In the genomic region with DNA sequence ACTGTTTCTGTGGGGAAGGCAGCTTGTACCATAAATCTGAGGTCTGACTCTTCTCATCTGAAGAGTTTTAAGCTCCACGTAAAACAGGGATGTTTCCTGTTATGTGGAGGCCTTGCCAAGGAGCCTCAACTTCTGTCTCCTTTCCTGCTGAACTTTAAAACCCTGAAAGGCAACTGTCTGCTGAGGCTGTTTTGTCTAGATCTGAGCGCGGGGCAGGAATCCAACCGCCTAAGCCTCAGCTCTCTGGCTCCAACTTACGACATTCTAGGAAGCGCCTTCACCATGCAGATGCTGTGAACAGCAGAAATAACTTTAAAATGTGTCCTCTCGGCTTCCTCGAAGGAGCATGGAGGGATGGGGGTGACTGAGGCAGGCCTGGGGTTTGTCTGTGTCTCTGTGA, we compare ENCODE assay signal across 18 mouse cellular contexts.
DNase-seq lines count a peak whose midpoint lies in the region; ATAC-seq and TF ChIP-seq lines count a peak whose summit lies in the region.
"Had no signal": no experiment of that assay in that cellular context is flagged by ENCODE, and none has a peak within 500 bp of the region (broad histone marks: within the 10 kb centered on the region; RNA-seq: fewer than 3 reads in every experiment).

No protein-coding gene starts in this region.

- H3K4me1 ChIP-seq in kidney, postnatal 0 days (replicated peaks; ENCODE audit: insufficient read depth, low read length) = no peaks in the 10 kb centered on the region
- 0 out of 2 replicates have a peak, but pooled peaks cover 3% of the 10 kb centered on the region for H3K4me1 ChIP-seq in kidney, embryonic 15.5 days
- no peaks in the 10 kb centered on the region for H3K4me1 ChIP-seq in intestine, embryonic 16.5 days (ENCODE audit: control insufficient read depth, insufficient read depth, low read length)
- H3K4me1 ChIP-seq: embryonic facial prominence, embryonic 13.5 days; forebrain, embryonic 12.5 days; heart, embryonic 12.5 days; lung, embryonic 15.5 days had no signal

- peak overlapping the region; percentile 25; the same call in 1 of the 2 replicates for H3K27ac ChIP-seq in kidney, postnatal 0 days
- no peak overlapping the region for H3K27ac ChIP-seq in kidney, embryonic 15.5 days
- H3K27ac ChIP-seq in intestine, embryonic 16.5 days (ENCODE audit: low read length) = no peak overlapping the region
- H3K27ac ChIP-seq: embryonic facial prominence, embryonic 13.5 days; forebrain, embryonic 12.5 days; hindbrain, postnatal 0 days; limb, embryonic 13.5 days; lung, embryonic 15.5 days; midbrain, embryonic 15.5 days had no signal

- no peak overlapping the region for H3K9ac ChIP-seq in kidney, postnatal 0 days (ENCODE audit: low read depth, low read length)
- no peak overlapping the region for H3K9ac ChIP-seq in kidney, embryonic 15.5 days
- H3K9ac ChIP-seq in intestine, embryonic 16.5 days (ENCODE audit: low read depth, low read length) = no peak overlapping the region
- H3K9ac ChIP-seq: embryonic facial prominence, embryonic 13.5 days; forebrain, embryonic 12.5 days; heart, embryonic 12.5 days; limb, embryonic 13.5 days; lung, embryonic 15.5 days; midbrain, embryonic 15.5 days had no signal

- TF ChIP-seq CTCF in kidney, postnatal 0 days (IDR thresholded peaks at IDR 0.05; ENCODE audit: low read depth) = no peak
- TF ChIP-seq CTCF in brain, embryonic 14.5 days (IDR thresholded peaks at IDR 0.05; ENCODE audit: borderline replicate concordance, extremely low read depth, insufficient read depth, insufficient read length) = no peak

- no peak for TF ChIP-seq POLR2A in brain, embryonic 14.5 days (IDR thresholded peaks at IDR 0.05; ENCODE audit: borderline replicate concordance, extremely low read depth, insufficient read depth, insufficient read length, poor library complexity, severe bottlenecking)

- DNase-seq in kidney, postnatal 0 days (ENCODE audit: low spot score) = peak; percentile 44
- peak; percentile 21 for DNase-seq in lung, postnatal 10 days
- no peak for DNase-seq in lung, postnatal 36 days
- peak; percentile 18 for DNase-seq in brain, embryonic 14.5 days (ENCODE audit: low read depth)
- DNase-seq in natural killer cell, adult 2 months (ENCODE audit: low spot score in 2 of 2) = no peak
- no peak for DNase-seq in frontal cortex, postnatal 14 days (ENCODE audit: low spot score in 2 of 2)
- DNase-seq: cerebellum, adult 11 months; cerebellum, postnatal 36 days; heart, postnatal 36 days had no signal

- ATAC-seq in kidney, postnatal 0 days (replicated peaks; ENCODE audit: low FRiP score, low read depth) = no peak
- no peak for ATAC-seq in kidney, embryonic 15.5 days (replicated peaks; ENCODE audit: low FRiP score)
- peak; percentile 44; the same call in 1 of the 2 replicates for ATAC-seq in intestine, embryonic 16.5 days
- ATAC-seq: hindbrain, postnatal 0 days; midbrain, embryonic 15.5 days had no signal

- H3K27me3 ChIP-seq in kidney, postnatal 0 days (ENCODE audit: insufficient read depth, low read length) = no peaks in the 10 kb centered on the region
- no peaks in the 10 kb centered on the region for H3K27me3 ChIP-seq in kidney, embryonic 15.5 days
- H3K27me3 ChIP-seq in intestine, embryonic 16.5 days (replicated peaks; ENCODE audit: control insufficient read depth, insufficient read depth, low read length) = no peaks in the 10 kb centered on the region
- H3K27me3 ChIP-seq: embryonic facial prominence, embryonic 13.5 days; forebrain, embryonic 12.5 days; heart, embryonic 12.5 days; limb, embryonic 13.5 days; lung, embryonic 15.5 days; midbrain, embryonic 15.5 days had no signal

- no peaks in the 10 kb centered on the region for H3K36me3 ChIP-seq in kidney, postnatal 0 days (ENCODE audit: insufficient read depth, low read length)
- H3K36me3 ChIP-seq in kidney, embryonic 15.5 days = no peaks in the 10 kb centered on the region
- H3K36me3 ChIP-seq in intestine, embryonic 16.5 days (ENCODE audit: control insufficient read depth, insufficient read depth, low read length) = no peaks in the 10 kb centered on the region
- H3K36me3 ChIP-seq: embryonic facial prominence, embryonic 13.5 days; forebrain, embryonic 12.5 days; heart, embryonic 12.5 days; limb, embryonic 13.5 days; lung, embryonic 15.5 days; midbrain, embryonic 15.5 days had no signal

- H3K4me2 ChIP-seq in kidney, postnatal 0 days (ENCODE audit: low read length) = no peak overlapping the region
- H3K4me2 ChIP-seq in kidney, embryonic 15.5 days = no peak overlapping the region
- H3K4me2 ChIP-seq in intestine, embryonic 16.5 days (ENCODE audit: low read depth, low read length) = no peak overlapping the region
- H3K4me2 ChIP-seq: embryonic facial prominence, embryonic 13.5 days; forebrain, embryonic 12.5 days; heart, embryonic 12.5 days; limb, embryonic 13.5 days; lung, embryonic 15.5 days; midbrain, embryonic 15.5 days had no signal

- H3K9me3 ChIP-seq in kidney, postnatal 0 days (replicated peaks; ENCODE audit: low read length) = no peaks in the 10 kb centered on the region
- H3K9me3 ChIP-seq in kidney, embryonic 15.5 days (replicated peaks) = no peaks in the 10 kb centered on the region
- H3K9me3 ChIP-seq in intestine, embryonic 16.5 days (ENCODE audit: control insufficient read depth, low read length) = no peaks in the 10 kb centered on the region
- H3K9me3 ChIP-seq: embryonic facial prominence, embryonic 13.5 days; forebrain, embryonic 12.5 days; heart, embryonic 12.5 days; limb, embryonic 13.5 days; lung, embryonic 15.5 days; midbrain, embryonic 15.5 days had no signal

- H3K4me3 ChIP-seq in kidney, postnatal 0 days (replicated peaks; ENCODE audit: low read depth, low read length) = no peak overlapping the region
- no peak overlapping the region for H3K4me3 ChIP-seq in kidney, embryonic 15.5 days (replicated peaks)
- no peak overlapping the region for H3K4me3 ChIP-seq in intestine, embryonic 16.5 days (ENCODE audit: low read length)
- H3K4me3 ChIP-seq: embryonic facial prominence, embryonic 13.5 days; forebrain, embryonic 12.5 days; heart, embryonic 12.5 days; limb, embryonic 13.5 days; lung, embryonic 15.5 days; midbrain, embryonic 15.5 days had no signal

- 46% methylated on average over 8 of the region's 8 CpGs for WGBS in kidney, postnatal 0 days
- WGBS in kidney, embryonic 15.5 days = 52% methylated on average over 8 of the region's 8 CpGs
- WGBS in intestine, embryonic 16.5 days = 52% methylated on average over 8 of the region's 8 CpGs

Comparison
In these comparisons a context has a peak if more than half of its experiments do, and no peak if none do; other contexts are left out.
1. DNase-seq: peak in kidney, postnatal 0 days (single experiment), lung, postnatal 10 days (single experiment) and brain, embryonic 14.5 days (single experiment); none in lung, postnatal 36 days (single experiment), natural killer cell, adult 2 months (0 of 2) and frontal cortex, postnatal 14 days (0 of 2).